Mouse (Mus musculus): ENCODE measurements at regions not wholly inside any gene's neighbourhood (a gene's known extent, or its start where the extent isn't known, plus 50 kb on each side); places are given as distances from the start of the nearest gene placed in this dataset.

DNA sequence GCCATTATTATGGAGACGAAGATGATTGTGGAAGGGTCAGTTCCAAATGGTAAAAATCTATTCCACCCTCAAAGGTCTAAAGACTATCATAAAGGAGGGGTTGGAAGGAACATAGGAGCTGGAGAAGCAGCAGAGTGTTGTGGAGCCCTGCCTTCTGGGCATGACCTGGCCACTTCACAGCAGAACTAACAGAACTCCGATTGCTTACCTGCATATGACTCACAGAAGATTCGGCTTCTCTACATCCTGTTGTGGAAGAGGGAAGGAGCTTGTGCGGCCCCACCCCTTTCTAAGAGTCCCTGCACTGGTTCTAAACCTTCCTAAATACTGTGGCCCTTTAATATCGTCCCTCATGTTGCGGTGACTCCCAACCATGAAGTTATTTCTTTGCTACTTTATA lies 362.7 kb downstream of the Samd5 start:
- TF ChIP-seq POLR2A (IDR thresholded peaks at IDR 0.05; ENCODE audit: borderline replicate concordance, control insufficient read depth, low read depth, low read length), result no peak
- TF ChIP-seq CTCF (IDR thresholded peaks at IDR 0.05; ENCODE audit: control insufficient read depth, insufficient read depth, low read length), result no peak
- Histone ChIP-seq H3K4me1 (ENCODE audit: control insufficient read depth, insufficient read depth, low read length) (no peaks in the 10 kb centered on the region), H3K4me3 (replicated peaks; ENCODE audit: control insufficient read depth, low read depth, low read length) (no peak overlapping the region), H3K27ac (ENCODE audit: control insufficient read depth, insufficient read depth, low read depth, low read length, poor library complexity) (no peak overlapping the region)
- WGBS, result 79% methylated on average over 6 of the region's 6 CpGs

- no peak for TF ChIP-seq CTCF (IDR thresholded peaks at IDR 0.05; ENCODE audit: control insufficient read depth, insufficient read depth, low read length)
- Histone ChIP-seq H3K4me3 (replicated peaks; ENCODE audit: control insufficient read depth, low read depth, low read length) (no peak overlapping the region), H3K4me1 (ENCODE audit: control insufficient read depth, insufficient read depth, low read length) (no peaks in the 10 kb centered on the region), H3K27ac (ENCODE audit: control insufficient read depth, insufficient read depth, low read depth, low read length, poor library complexity) (no peak overlapping the region)
- WGBS, result 80% methylated on average over 5 of the region's 5 CpGs
Measured at GRCm38 (mm10) chr10:9310346-9310745, 364.7 kb downstream of the Samd5 start.

- WGBS, result 24% methylated on average over 1 of the region's 1 CpGs
- H3K27ac ChIP-seq (ENCODE audit: control insufficient read depth, insufficient read depth, low read depth, low read length, poor library complexity), result no peak overlapping the region
- H3K4me1 ChIP-seq (ENCODE audit: control insufficient read depth, insufficient read depth, low read length), result no peaks in the 10 kb centered on the region
- TF ChIP-seq POLR2A (IDR thresholded peaks at IDR 0.05; ENCODE audit: borderline replicate concordance, control insufficient read depth, low read depth, low read length) (no peak), CTCF (IDR thresholded peaks at IDR 0.05; ENCODE audit: control insufficient read depth, insufficient read depth, low read length) (no peak)
- no peak overlapping the region for H3K4me3 ChIP-seq (replicated peaks; ENCODE audit: control insufficient read depth, low read depth, low read length)
Measured at GRCm38 (mm10) chr10:9296055-9296454, 379.0 kb downstream of the Samd5 start.

GRCm38 (mm10) chr10:9295269-9295668 lies 379.7 kb downstream of the Samd5 start:
- H3K27ac ChIP-seq (ENCODE audit: control insufficient read depth, insufficient read depth, low read depth, low read length, poor library complexity), result no peak overlapping the region
- TF ChIP-seq POLR2A (IDR thresholded peaks at IDR 0.05; ENCODE audit: borderline replicate concordance, control insufficient read depth, low read depth, low read length), result no peak
- no peak for TF ChIP-seq CTCF (IDR thresholded peaks at IDR 0.05; ENCODE audit: control insufficient read depth, insufficient read depth, low read length)
- no peaks in the 10 kb centered on the region for H3K4me1 ChIP-seq (ENCODE audit: control insufficient read depth, insufficient read depth, low read length)
- H3K4me3 ChIP-seq (replicated peaks; ENCODE audit: control insufficient read depth, low read depth, low read length), result no peak overlapping the region
- 63% methylated on average over 1 of the region's 1 CpGs for WGBS

GRCm38 (mm10) chr10:9294620-9295019 lies 380.4 kb downstream of the Samd5 start:
- TF ChIP-seq CTCF (IDR thresholded peaks at IDR 0.05; ENCODE audit: control insufficient read depth, insufficient read depth, low read length) (no peak), POLR2A (IDR thresholded peaks at IDR 0.05; ENCODE audit: borderline replicate concordance, control insufficient read depth, low read depth, low read length) (no peak)
- Histone ChIP-seq H3K27ac (ENCODE audit: control insufficient read depth, insufficient read depth, low read depth, low read length, poor library complexity) (no peak overlapping the region), H3K4me3 (replicated peaks; ENCODE audit: control insufficient read depth, low read depth, low read length) (no peak overlapping the region), H3K4me1 (ENCODE audit: control insufficient read depth, insufficient read depth, low read length) (no peaks in the 10 kb centered on the region)
- WGBS, result 48% methylated on average over 2 of the region's 2 CpGs

DNA sequence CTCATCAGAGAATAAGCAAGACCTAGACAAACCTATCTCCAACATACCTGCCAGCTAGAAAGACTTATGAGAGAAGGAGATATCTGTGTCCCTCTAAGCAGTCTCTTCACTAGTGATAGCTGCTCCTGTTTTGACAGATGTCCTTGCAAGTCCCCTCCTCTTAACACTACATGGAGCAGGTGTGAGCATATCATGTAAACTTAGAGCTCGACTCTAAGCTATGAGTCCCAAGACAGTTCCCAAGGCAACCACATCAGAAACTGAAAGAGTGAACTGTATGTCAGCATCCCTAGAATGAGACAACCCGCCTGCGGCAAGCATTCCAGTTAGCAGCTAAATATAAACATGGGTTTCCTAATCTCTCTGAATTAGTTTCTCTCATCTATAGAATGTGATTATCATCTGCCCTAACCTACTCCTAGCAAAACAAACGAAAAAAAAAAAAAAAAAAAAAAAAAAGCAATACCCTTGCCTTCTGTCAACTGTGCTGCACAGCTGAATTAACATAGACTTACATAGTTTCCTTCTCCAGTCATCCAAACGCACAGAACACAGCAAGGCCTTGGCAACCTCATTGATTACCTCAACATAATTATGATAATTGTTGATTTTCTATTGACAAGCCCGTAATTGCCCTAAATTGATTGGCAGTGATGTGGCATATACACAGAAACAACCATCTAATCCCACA lies 383.4 kb downstream of the Samd5 start:
- TF ChIP-seq CTCF (IDR thresholded peaks at IDR 0.05; ENCODE audit: control insufficient read depth, insufficient read depth, low read length), result no peak
- no peak for TF ChIP-seq POLR2A (IDR thresholded peaks at IDR 0.05; ENCODE audit: borderline replicate concordance, control insufficient read depth, low read depth, low read length)
- H3K4me3 ChIP-seq (replicated peaks; ENCODE audit: control insufficient read depth, low read depth, low read length), result no peak overlapping the region
- WGBS, result 67% methylated on average over 6 of the region's 6 CpGs
- H3K4me1 ChIP-seq (ENCODE audit: control insufficient read depth, insufficient read depth, low read length), result no peaks in the 10 kb centered on the region
- H3K27ac ChIP-seq (ENCODE audit: control insufficient read depth, insufficient read depth, low read depth, low read length, poor library complexity), result no peak overlapping the region

DNA sequence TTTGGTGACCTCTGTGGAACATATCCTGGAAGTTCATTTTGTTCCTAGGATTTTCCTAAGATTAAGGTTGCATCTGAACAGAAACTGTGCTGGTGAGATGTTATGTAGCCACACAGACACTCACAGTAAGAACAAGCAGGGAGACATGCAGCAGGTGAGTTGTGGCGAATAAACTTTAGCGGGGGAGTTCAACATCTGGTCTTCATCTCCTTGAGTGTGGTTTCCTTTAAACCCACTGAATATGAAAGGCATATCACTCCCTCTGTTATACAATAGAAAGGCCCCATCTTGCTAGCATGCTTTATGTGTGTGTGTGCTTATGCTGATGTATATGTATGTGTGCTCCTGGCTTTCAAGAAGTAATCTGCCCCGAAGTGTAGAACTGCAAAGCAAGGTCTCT lies 387.1 kb upstream of the Sash1 start:
- WGBS, result 79% methylated on average over 3 of the region's 3 CpGs
- Histone ChIP-seq H3K4me1 (ENCODE audit: control insufficient read depth, insufficient read depth, low read length) (no peaks in the 10 kb centered on the region), H3K4me3 (replicated peaks; ENCODE audit: control insufficient read depth, low read depth, low read length) (no peak overlapping the region), H3K27ac (ENCODE audit: control insufficient read depth, insufficient read depth, low read depth, low read length, poor library complexity) (no peak overlapping the region)
- TF ChIP-seq CTCF (IDR thresholded peaks at IDR 0.05; ENCODE audit: control insufficient read depth, insufficient read depth, low read length) (no peak), POLR2A (IDR thresholded peaks at IDR 0.05; ENCODE audit: borderline replicate concordance, control insufficient read depth, low read depth, low read length) (no peak)

DNA sequence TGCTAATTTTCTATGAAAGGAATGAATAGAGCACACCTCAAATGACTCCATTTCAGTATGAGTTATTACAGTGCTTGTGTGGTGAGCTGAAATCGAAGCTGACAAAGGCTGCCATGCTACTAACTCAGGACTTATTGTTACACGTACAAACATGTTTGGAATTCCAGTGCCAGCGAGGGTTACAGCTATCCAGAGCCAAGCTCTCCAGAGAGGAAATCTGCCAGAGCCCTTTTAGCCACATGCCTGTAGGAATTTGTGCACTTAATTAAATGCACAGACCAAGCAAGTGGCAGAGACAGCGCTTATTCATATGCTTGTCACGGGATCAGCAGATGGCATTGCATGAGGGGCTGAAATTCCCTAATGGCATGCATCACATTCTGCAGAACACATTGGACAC lies 386.4 kb upstream of the Sash1 start:
- TF ChIP-seq CTCF (IDR thresholded peaks at IDR 0.05; ENCODE audit: control insufficient read depth, insufficient read depth, low read length), result no peak
- no peak for TF ChIP-seq POLR2A (IDR thresholded peaks at IDR 0.05; ENCODE audit: borderline replicate concordance, control insufficient read depth, low read depth, low read length)
- no peak overlapping the region for H3K4me3 ChIP-seq (replicated peaks; ENCODE audit: control insufficient read depth, low read depth, low read length)

GRCm38 (mm10) chr10:9265528-9265927 lies 379.7 kb upstream of the Sash1 start:
- H3K4me1 ChIP-seq (ENCODE audit: control insufficient read depth, insufficient read depth, low read length), result no peaks in the 10 kb centered on the region
- TF ChIP-seq POLR2A (IDR thresholded peaks at IDR 0.05; ENCODE audit: borderline replicate concordance, control insufficient read depth, low read depth, low read length) (no peak), CTCF (IDR thresholded peaks at IDR 0.05; ENCODE audit: control insufficient read depth, insufficient read depth, low read length) (no peak)
- H3K4me3 ChIP-seq (replicated peaks; ENCODE audit: control insufficient read depth, low read depth, low read length), result no peak overlapping the region
- no peak overlapping the region for H3K27ac ChIP-seq (ENCODE audit: control insufficient read depth, insufficient read depth, low read depth, low read length, poor library complexity)
- WGBS, result 90% methylated on average over 2 of the region's 2 CpGs

More for the DNA sequence above, 386.4 kb upstream of the Sash1 start:
- no peaks in the 10 kb centered on the region for H3K4me1 ChIP-seq (ENCODE audit: control insufficient read depth, insufficient read depth, low read length)
- H3K27ac ChIP-seq (ENCODE audit: control insufficient read depth, insufficient read depth, low read depth, low read length, poor library complexity), result no peak overlapping the region
- 70% methylated on average over 5 of the region's 5 CpGs for WGBS

All from bone marrow, adult 2 months (tissue).